Mouse (Mus musculus) bone marrow macrophage, adult 2 months (primary cell): ENCODE measurements around the gene Hsd17b14. TPM values are rescaled to one million over a fixed set of nuclear protein-coding genes. Genes with fewer than 3 reads are reported as not detected.
"Not testable (repeated sequence)": the region's sequence is repeated elsewhere in the genome, so short reads cannot be mapped to it uniquely, and the experiment has no call there.

Experiments
- H3K27ac ChIP-seq: 2 replicates; pipeline ENCODE4 v1.5.1; 2012; ENCODE audit warnings: low read depth, low read length; ENCODE audit not compliant: insufficient read depth
- H3K4me1 ChIP-seq: 2 replicates; pipeline ENCODE4 v1.6.1; 2012; ENCODE audit warnings: low read length; ENCODE audit not compliant: control insufficient read depth, insufficient read depth
- H3K4me3 ChIP-seq: 2 replicates; pipeline ENCODE4 v1.5.1; 2012; ENCODE audit warnings: mild to moderate bottlenecking, low read length, moderate library complexity; ENCODE audit not compliant: insufficient read depth
- CTCF ChIP-seq: IDR thresholded peaks from 2 replicates; pipeline ENCODE4 v1.5.1; 2012; ENCODE audit warnings: low read depth, mild to moderate bottlenecking, low read length, moderate library complexity
- POLR2A ChIP-seq: IDR thresholded peaks from 2 replicates; pipeline ENCODE4 v1.6.1; 2012; ENCODE audit warnings: mild to moderate bottlenecking, low read depth, low read length, borderline replicate concordance
- polyA plus RNA-seq: library from polyadenylated mRNA; stranded (reverse); fragments of >200 nt; gene quantifications from 2 replicates; pipeline ENCODE4 v1.2.4, GENCODE M21; 2012; ENCODE audit not compliant: missing spikeins, insufficient read depth, insufficient read length

The Hsd17b14 gene
- polyA plus RNA-seq, 1 experiment = 2.0 TPM

- H3K4me1 ChIP-seq = peaks cover 31% of the 10 kb centered on the region
- TF ChIP-seq CTCF (no peak), POLR2A (no peak)
- H3K27ac ChIP-seq = peak overlapping the region; percentile 74
- H3K4me3 ChIP-seq = peak overlapping the region; percentile 77
Observed at GRCm38 (mm10) chr7:45526474-45527120, 28.1 kb upstream of the Hsd17b14 start.

GRCm38 (mm10) chr7:45527169-45527568, 27.5 kb upstream of the Hsd17b14 start:
- Histone ChIP-seq H3K4me1 (peaks cover 30% of the 10 kb centered on the region), H3K27ac (peak overlapping the region; percentile 74; the same call in 1 of the 2 replicates)
- H3K4me3 ChIP-seq = not testable (repeated sequence)

GRCm38 (mm10) chr7:45529461-45529860, 25.2 kb upstream of the Hsd17b14 start:
- Histone ChIP-seq H3K4me1 (peaks cover 25% of the 10 kb centered on the region), H3K27ac (peak overlapping the region; percentile 76), H3K4me3 (peak overlapping the region; percentile 18; the same call in 1 of the 2 replicates)
- no peak for TF ChIP-seq CTCF
- TF ChIP-seq POLR2A = no peak

- Histone ChIP-seq H3K27ac (no peak overlapping the region), H3K4me1 (peaks cover 31% of the 10 kb centered on the region), H3K4me3 (no peak overlapping the region)
- TF ChIP-seq CTCF (no peak), POLR2A (no peak)
Observed at GRCm38 (mm10) chr7:45530643-45531042, 24.1 kb upstream of the Hsd17b14 start.

GRCm38 (mm10) chr7:45535676-45536075, 19.0 kb upstream of the Hsd17b14 start:
- peak overlapping the region; percentile 97 for H3K27ac ChIP-seq
- TF ChIP-seq CTCF = no peak
- TF ChIP-seq POLR2A = no peak
- peaks cover 12% of the 10 kb centered on the region for H3K4me1 ChIP-seq
- H3K4me3 ChIP-seq = no peak overlapping the region

DNA sequence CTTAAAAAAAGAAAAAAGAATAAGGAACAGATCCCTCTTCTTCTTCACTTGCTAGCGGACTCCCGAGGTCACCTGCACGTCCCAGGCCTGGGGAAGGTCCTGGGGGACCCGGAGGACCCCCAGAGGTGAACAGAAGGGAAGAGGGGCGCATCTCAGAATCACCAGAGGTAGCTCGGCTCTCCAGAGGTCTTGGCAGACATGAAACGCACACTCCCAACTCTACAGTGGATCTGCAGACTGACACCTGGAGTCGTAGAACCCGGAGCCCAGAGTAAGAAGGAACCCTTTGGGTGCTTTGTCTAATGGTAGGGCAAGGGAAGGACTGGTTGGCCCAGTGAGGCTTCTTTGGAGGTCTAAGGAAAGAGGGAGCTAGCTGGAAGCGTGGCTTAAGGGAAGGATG, 17.1 kb upstream of the Hsd17b14 start:
- peaks cover 12% of the 10 kb centered on the region for H3K4me1 ChIP-seq
- H3K4me3 ChIP-seq = peak overlapping the region; percentile 66
- no peak overlapping the region for H3K27ac ChIP-seq
- TF ChIP-seq POLR2A = no peak
- no peak for TF ChIP-seq CTCF

DNA sequence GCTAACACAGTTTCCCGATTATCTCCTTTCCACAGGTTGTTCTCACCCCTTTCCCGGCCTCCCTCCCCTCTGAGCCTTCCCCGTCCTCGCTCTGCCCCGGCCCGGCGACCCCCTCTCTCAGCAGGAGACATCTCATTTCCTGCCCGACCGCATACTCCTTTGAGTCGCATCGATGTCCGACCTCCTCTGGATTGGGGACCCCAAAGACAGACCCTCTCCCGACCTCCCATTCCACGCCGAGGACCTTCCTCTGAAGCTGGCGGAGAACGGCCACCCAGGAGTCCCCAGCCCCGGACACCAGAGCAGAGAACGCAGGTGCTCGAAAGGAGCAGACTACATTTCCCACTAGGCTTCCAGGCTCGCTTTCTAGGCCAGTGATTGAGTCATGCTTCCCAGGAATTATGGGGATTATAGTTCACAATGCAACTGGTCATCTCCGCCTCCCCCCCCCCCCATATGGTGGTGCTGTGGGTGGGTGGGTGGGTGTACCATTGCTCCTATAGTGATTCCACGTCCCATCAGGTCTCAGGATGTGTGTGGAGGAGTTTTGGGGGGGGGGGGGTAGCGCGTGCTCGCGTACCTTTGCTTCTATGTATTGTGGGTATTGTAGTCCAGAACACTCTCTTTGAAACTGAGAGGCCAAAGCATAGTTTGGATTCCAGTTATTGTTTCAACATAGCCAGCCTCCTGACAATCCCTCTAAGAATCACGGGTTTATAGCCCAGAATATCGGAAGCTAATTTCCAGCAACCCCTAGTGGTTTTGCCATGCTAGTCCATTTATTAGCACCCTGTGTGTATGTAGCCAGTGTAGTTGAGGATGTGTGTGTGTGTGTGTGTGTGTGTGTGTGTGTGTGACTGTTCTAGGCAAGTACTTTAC, 16.3 kb upstream of the Hsd17b14 start:
- peak overlapping the region; percentile 32; the same call in 1 of the 2 replicates for H3K27ac ChIP-seq

GRCm38 (mm10) chr7:45539095-45539494, 15.6 kb upstream of the Hsd17b14 start:
- no peak for TF ChIP-seq CTCF
- no peak for TF ChIP-seq POLR2A

More for the DNA sequence above, 16.3 kb upstream of the Hsd17b14 start:
- Histone ChIP-seq H3K4me3 (peak overlapping the region; percentile 66), H3K4me1 (peaks cover 12% of the 10 kb centered on the region)
- no peak for TF ChIP-seq POLR2A
- no peak for TF ChIP-seq CTCF

DNA sequence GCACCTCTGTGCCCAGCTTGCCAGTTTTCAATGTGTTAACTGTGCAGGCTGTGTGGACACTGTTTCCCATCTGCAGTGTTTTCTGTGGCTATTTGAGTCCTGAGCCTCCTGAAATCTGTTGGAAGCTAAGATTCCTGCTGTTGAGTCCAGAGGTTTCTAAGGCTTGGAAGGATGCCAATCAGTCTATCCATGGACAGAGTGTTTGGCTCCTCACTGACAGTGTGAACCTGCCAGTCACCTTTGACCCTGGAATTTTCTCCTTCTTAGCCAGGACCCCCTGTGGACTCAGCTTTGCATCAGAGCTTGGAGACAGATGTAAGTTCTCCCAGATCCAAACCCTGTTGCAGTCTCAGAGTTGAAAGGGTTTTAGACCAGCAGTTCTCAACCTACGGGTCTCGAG, 14.5 kb upstream of the Hsd17b14 start:
- Histone ChIP-seq H3K4me1 (peaks cover 11% of the 10 kb centered on the region), H3K4me3 (no peak overlapping the region), H3K27ac (no peak overlapping the region)
- no peak for TF ChIP-seq CTCF
- no peak for TF ChIP-seq POLR2A

More at GRCm38 (mm10) chr7:45539095-45539494, 15.6 kb upstream of the Hsd17b14 start:
- no peak overlapping the region for H3K27ac ChIP-seq
- no peak overlapping the region for H3K4me3 ChIP-seq
- peaks cover 12% of the 10 kb centered on the region for H3K4me1 ChIP-seq

GRCm38 (mm10) chr7:45544525-45544924, 10.2 kb upstream of the Hsd17b14 start:
- TF ChIP-seq POLR2A (no peak), CTCF (no peak)

More at GRCm38 (mm10) chr7:45544525-45544924, 10.2 kb upstream of the Hsd17b14 start:
- H3K4me1 ChIP-seq = no peaks in the 10 kb centered on the region
- H3K27ac ChIP-seq = no peak overlapping the region
- H3K4me3 ChIP-seq = no peak overlapping the region
